Mouse (Mus musculus) inflammation-experienced regulatory T-cells, adult 6 months (primary cell): ENCODE measurements at regions not wholly inside any gene's neighbourhood (a gene's known extent, or its start where the extent isn't known, plus 50 kb on each side); places are given as distances from the start of the nearest gene placed in this dataset.

Experiments used
- ATAC-seq: one replicate; pipeline ENCODE4 v1.8.0; 2017

- no peak for ATAC-seq
Observed at GRCm38 (mm10) chr13:111940796-111941513, 132.2 kb upstream of the Map3k1 start.

- no peak for ATAC-seq
Observed at GRCm38 (mm10) chr13:111941946-111942345, 133.2 kb upstream of the Map3k1 start.

GRCm38 (mm10) chr13:111943392-111944088, 134.7 kb upstream of the Map3k1 start:
- ATAC-seq, result no peak

- ATAC-seq, result no peak
Observed at GRCm38 (mm10) chr13:111944089-111944406, 135.3 kb upstream of the Map3k1 start.

GRCm38 (mm10) chr13:111946271-111946670, 137.5 kb upstream of the Map3k1 start:
- no peak for ATAC-seq

GRCm38 (mm10) chr13:111946811-111947210, 138.0 kb upstream of the Map3k1 start:
- ATAC-seq, result no peak

- no peak for ATAC-seq
Observed at GRCm38 (mm10) chr13:111948395-111948794, 139.6 kb upstream of the Map3k1 start.

GRCm38 (mm10) chr13:111950042-111950441, 141.2 kb upstream of the Map3k1 start:
- no peak for ATAC-seq

- ATAC-seq, result no peak
Observed at GRCm38 (mm10) chr13:111953860-111954519, 145.2 kb upstream of the Map3k1 start.

- no peak for ATAC-seq
Observed at GRCm38 (mm10) chr13:111954520-111954884, 145.7 kb upstream of the Map3k1 start.

- ATAC-seq, result no peak
Observed at GRCm38 (mm10) chr13:111957118-111957517, 148.3 kb upstream of the Map3k1 start.

GRCm38 (mm10) chr13:111957674-111958273, 149.0 kb upstream of the Map3k1 start:
- no peak for ATAC-seq

GRCm38 (mm10) chr13:111958421-111958820, 149.6 kb upstream of the Map3k1 start:
- no peak for ATAC-seq

GRCm38 (mm10) chr13:111960036-111960435, 151.2 kb upstream of the Map3k1 start:
- no peak for ATAC-seq

GRCm38 (mm10) chr13:111961423-111961822, 152.6 kb upstream of the Map3k1 start:
- no peak for ATAC-seq

GRCm38 (mm10) chr13:111962155-111962554, 153.4 kb upstream of the Map3k1 start:
- no peak for ATAC-seq

- no peak for ATAC-seq
Observed at GRCm38 (mm10) chr13:111966113-111966512, 157.3 kb upstream of the Map3k1 start.

- no peak for ATAC-seq
Observed at GRCm38 (mm10) chr13:111966627-111967026, 157.8 kb upstream of the Map3k1 start.

GRCm38 (mm10) chr13:111968197-111968596, 159.4 kb upstream of the Map3k1 start:
- ATAC-seq, result no peak

- no peak for ATAC-seq
Observed at GRCm38 (mm10) chr13:111974282-111974681, 165.5 kb upstream of the Map3k1 start.

- ATAC-seq, result no peak
Observed at GRCm38 (mm10) chr13:111975549-111975948, 166.8 kb upstream of the Map3k1 start.

- peak; percentile 92 for ATAC-seq
Observed at GRCm38 (mm10) chr13:111977769-111978674, 169.2 kb upstream of the Map3k1 start.

- no peak for ATAC-seq
Observed at GRCm38 (mm10) chr13:111978675-111979020, 169.9 kb upstream of the Map3k1 start.
